In genomic region chr8:94132096-94132495, GRCm38 (mm10) we compare ENCODE assay signal across 41 mouse cellular contexts. TPM values are rescaled to one million over a fixed set of nuclear protein-coding genes. Genes with fewer than 3 reads are reported as not detected.
"Had no signal": no experiment of that assay in that cellular context is flagged by ENCODE, and none has a peak within 500 bp of the region (broad histone marks: within the 10 kb centered on the region; RNA-seq: fewer than 3 reads in every experiment).

No protein-coding gene starts in this region.

- DNase-seq: gastrocnemius, postnatal 14 days; heart, adult 18-20 months; heart, postnatal 10 days; heart, postnatal 4 days; kidney, adult 18-20 months; kidney, adult 8-10 months; kidney, postnatal 10 days; kidney, postnatal 25 days; kidney, postnatal 4 days; liver; liver, embryonic 13.5 days; liver, postnatal 0 days had no signal

- H3K9me3 ChIP-seq: heart, embryonic 10.5 days; heart, embryonic 12.5 days; hindbrain, embryonic 10.5 days; hindbrain, embryonic 12.5 days; intestine, embryonic 15.5 days; limb, embryonic 10.5 days; liver, embryonic 13.5 days; liver, embryonic 15.5 days had no signal

- H3K27ac ChIP-seq: heart, embryonic 10.5 days; hindbrain, embryonic 10.5 days; hindbrain, embryonic 12.5 days; hindbrain, embryonic 14.5 days; intestine, embryonic 15.5 days; layer of hippocampus, adult 2 months; left cerebral cortex, adult 2 months; limb, embryonic 10.5 days; limb, embryonic 12.5 days; liver, embryonic 13.5 days; liver, embryonic 15.5 days had no signal

- H3K4me2 ChIP-seq: heart, embryonic 12.5 days; hindbrain, embryonic 12.5 days; hindbrain, embryonic 14.5 days; intestine, embryonic 15.5 days; limb, embryonic 12.5 days; liver, embryonic 11.5 days; liver, embryonic 13.5 days; liver, embryonic 15.5 days had no signal

- H3K27me3 ChIP-seq: heart, embryonic 12.5 days; intestine, embryonic 15.5 days; limb, embryonic 12.5 days had no signal

- ATAC-seq: hindbrain, embryonic 16.5 days; inflammation-experienced regulatory T-cells, adult 6 months; intestine, embryonic 15.5 days; intestine, postnatal 0 days; liver, postnatal 0 days had no signal

- H3K4me3 ChIP-seq: heart, embryonic 10.5 days; heart, embryonic 12.5 days; hindbrain, embryonic 10.5 days; hindbrain, embryonic 12.5 days; intestine, embryonic 15.5 days; layer of hippocampus, adult 2 months; left cerebral cortex, adult 2 months; limb, embryonic 10.5 days; limb, embryonic 12.5 days; liver, embryonic 13.5 days; liver, embryonic 15.5 days had no signal

- H3K9ac ChIP-seq: heart, embryonic 12.5 days; hindbrain, embryonic 12.5 days; hindbrain, embryonic 14.5 days; intestine, embryonic 15.5 days; limb, embryonic 12.5 days; liver, embryonic 13.5 days; liver, embryonic 15.5 days; liver, postnatal 0 days had no signal

- H3K36me3 ChIP-seq: heart, embryonic 10.5 days; heart, embryonic 12.5 days; hindbrain, embryonic 10.5 days; hindbrain, embryonic 12.5 days; intestine, embryonic 15.5 days; limb, embryonic 10.5 days; limb, embryonic 12.5 days; liver, embryonic 13.5 days; liver, embryonic 15.5 days had no signal

- H3K4me1 ChIP-seq: heart, embryonic 12.5 days had no signal

RNA-seq across cellular contexts. Expression of gene Mt4, which starts 4.9 kb away (rescaled TPM):
- total RNA-seq: gastrocnemius, adult 8-10 months; gastrocnemius, postnatal 14 days; gastrocnemius, postnatal 4 days; granulocyte monocyte progenitor cell, adult 5-6 weeks; heart, adult 18-20 months; heart, adult 8-10 months; heart, postnatal 10 days; heart, postnatal 25 days; heart, postnatal 4 days; layer of hippocampus, adult 2 months; layer of hippocampus, postnatal 10 days; layer of hippocampus, postnatal 25 days; left cerebral cortex, adult 2 months; left cerebral cortex, postnatal 14 days; left cerebral cortex, postnatal 36 days had no signal
- polyA plus RNA-seq: heart, embryonic 10.5 days; heart, embryonic 12.5 days; heart, embryonic 14.5 days; heart, embryonic 16.5 days; hindbrain, embryonic 10.5 days; hindbrain, embryonic 12.5 days; hindbrain, embryonic 14.5 days; hindbrain, embryonic 16.5 days; inflammation-experienced regulatory T-cells, adult 6 months; kidney, embryonic 14.5 days; kidney, embryonic 16.5 days; limb, embryonic 10.5 days; limb, embryonic 12.5 days; limb, embryonic 14.5 days; liver, embryonic 11.5 days; liver, postnatal 0 days had no signal

RNA-seq across cellular contexts. Expression of gene Mt3, which starts 20.3 kb away (rescaled TPM):
- total RNA-seq: granulocyte monocyte progenitor cell, adult 5-6 weeks had no signal
- polyA plus RNA-seq: liver, embryonic 15.5 days; liver, postnatal 0 days had no signal
